Mouse (Mus musculus) liver, embryonic 13.5 days (tissue): ENCODE measurements around the gene Ttc5. TPM values are rescaled to one million over a fixed set of nuclear protein-coding genes. Genes with fewer than 3 reads are reported as not detected.

Experiments
- ATAC-seq: fragments of 200-750 bp; cut with Nextera tagmentation; 2 replicates; pipeline ENCODE4 v1.8.0; 2017; ENCODE audit warnings: low read depth, mild to moderate bottlenecking, moderate number of reproducible peaks, moderate library complexity
- DNase-seq: peaks from one replicate; pipeline ENCODE4 v3.0.0; 2022
- H3K27ac ChIP-seq: fragments of 300-500 bp; sonication (generic); 2 replicates; pipeline ENCODE4 v1.5.1; 2015; ENCODE audit warnings: moderate library complexity, mild to moderate bottlenecking, inconsistent platforms
- H3K27me3 ChIP-seq: fragments of 300-500 bp; sonication (generic); 2 replicates; pipeline ENCODE4 v1.6.1; 2015; ENCODE audit warnings: mild to moderate bottlenecking, inconsistent platforms
- H3K36me3 ChIP-seq: fragments of 300-500 bp; sonication (generic); 2 replicates; pipeline ENCODE4 v1.6.1; 2015; ENCODE audit warnings: mild to moderate bottlenecking, inconsistent platforms
- H3K4me1 ChIP-seq: fragments of 300-500 bp; sonication (generic); replicated peaks from 2 replicates; pipeline ENCODE4 v1.6.1; 2015; ENCODE audit warnings: inconsistent platforms
- H3K4me2 ChIP-seq: fragments of 300-500 bp; sonication (generic); 2 replicates; pipeline ENCODE4 v1.6.1; 2015; ENCODE audit warnings: inconsistent platforms, mild to moderate bottlenecking, moderate library complexity
- H3K4me3 ChIP-seq: fragments of 300-500 bp; sonication (generic); replicated peaks from 2 replicates; pipeline ENCODE4 v1.5.1; 2015; ENCODE audit warnings: mild to moderate bottlenecking, inconsistent platforms
- H3K9ac ChIP-seq: fragments of 300-500 bp; sonication (generic); 2 replicates; pipeline ENCODE4 v1.6.1; 2015; ENCODE audit warnings: mild to moderate bottlenecking, inconsistent platforms
- H3K9me3 ChIP-seq: fragments of 300-500 bp; sonication (generic); replicated peaks from 2 replicates; pipeline ENCODE4 v1.6.1; 2016; ENCODE audit warnings: inconsistent platforms
- WGBS: fragments of 180-500 bp; shearing (Covaris S2); methylation state at CpG from one replicate; pipeline ENCODE4 v1.1.7; 2015; ENCODE audit not compliant: insufficient replicate concordance; 5-methylcytosine and 5-hydroxymethylcytosine counted together
- polyA plus RNA-seq: library from polyadenylated mRNA; unstranded; fragments of >200 nt; fragmentation: Nextera tagmentation; extraction: Ambion mirVana; gene quantifications from 2 replicates; pipeline ENCODE4 v1.2.1, GENCODE M21; 2015

Ttc5 gene
- polyA plus RNA-seq, 1 experiment from 2014 or later, result 21.5 TPM

GRCm38 (mm10) chr14:50802843-50803562 lies 17.7 kb upstream of the Ttc5 start:
- Histone ChIP-seq H3K4me3 (no peak overlapping the region), H3K9me3 (no peaks in the 10 kb centered on the region), H3K27me3 (no peaks in the 10 kb centered on the region), H3K27ac (no peak overlapping the region), H3K9ac (no peak overlapping the region), H3K4me2 (no peak overlapping the region), H3K36me3 (no peaks in the 10 kb centered on the region), H3K4me1 (peaks cover 25% of the 10 kb centered on the region)
- no peak for ATAC-seq
- DNase-seq, result no peak
- 44% methylated on average over 4 of the region's 4 CpGs for WGBS

GRCm38 (mm10) chr14:50802441-50802840 lies 17.1 kb upstream of the Ttc5 start:
- Histone ChIP-seq H3K36me3 (no peaks in the 10 kb centered on the region), H3K9me3 (no peaks in the 10 kb centered on the region), H3K27me3 (no peaks in the 10 kb centered on the region), H3K4me1 (peaks cover 25% of the 10 kb centered on the region), H3K27ac (no peak overlapping the region), H3K9ac (no peak overlapping the region), H3K4me2 (no peak overlapping the region), H3K4me3 (no peak overlapping the region)
- WGBS, result 81% methylated on average over 6 of the region's 6 CpGs
- no peak for DNase-seq
- no peak for ATAC-seq

- no peak overlapping the region for H3K9ac ChIP-seq
- no peaks in the 10 kb centered on the region for H3K36me3 ChIP-seq
- no peaks in the 10 kb centered on the region for H3K9me3 ChIP-seq
- H3K27ac ChIP-seq, result no peak overlapping the region
- WGBS, result 6% methylated on average over 3 of the region's 3 CpGs
- peaks cover 17% of the 10 kb centered on the region for H3K4me1 ChIP-seq
- no peaks in the 10 kb centered on the region for H3K27me3 ChIP-seq
- no peak overlapping the region for H3K4me2 ChIP-seq
- no peak for ATAC-seq
- no peak overlapping the region for H3K4me3 ChIP-seq
- DNase-seq, result no peak
Measured at GRCm38 (mm10) chr14:50799502-50800259, 14.4 kb upstream of the Ttc5 start.

DNA sequence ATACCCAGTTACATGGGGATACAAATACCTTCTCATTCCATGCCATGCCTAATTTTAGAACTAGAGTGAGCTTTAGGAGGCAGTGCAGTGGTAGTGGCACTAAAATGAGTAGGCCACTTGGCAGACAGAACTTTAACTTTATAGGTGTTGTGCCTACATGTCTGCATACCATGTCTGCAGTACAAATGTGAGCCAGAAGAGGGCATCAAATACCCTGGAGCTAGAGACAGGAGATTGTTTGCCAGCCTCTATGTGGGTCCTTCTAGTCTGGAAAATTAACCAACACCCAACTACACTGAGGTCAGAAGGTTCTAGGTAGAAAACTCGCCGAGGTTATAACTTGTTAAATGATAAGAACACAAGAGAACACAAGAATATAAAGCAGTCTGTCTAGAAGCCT lies 13.2 kb upstream of the Ttc5 start:
- Histone ChIP-seq H3K9ac (no peak overlapping the region), H3K9me3 (no peaks in the 10 kb centered on the region), H3K4me3 (no peak overlapping the region), H3K36me3 (no peaks in the 10 kb centered on the region), H3K27ac (no peak overlapping the region), H3K27me3 (no peaks in the 10 kb centered on the region), H3K4me2 (no peak overlapping the region), H3K4me1 (peaks cover 14% of the 10 kb centered on the region)
- DNase-seq, result no peak
- WGBS, result 47% methylated on average over 2 of the region's 2 CpGs
- ATAC-seq, result no peak

DNA sequence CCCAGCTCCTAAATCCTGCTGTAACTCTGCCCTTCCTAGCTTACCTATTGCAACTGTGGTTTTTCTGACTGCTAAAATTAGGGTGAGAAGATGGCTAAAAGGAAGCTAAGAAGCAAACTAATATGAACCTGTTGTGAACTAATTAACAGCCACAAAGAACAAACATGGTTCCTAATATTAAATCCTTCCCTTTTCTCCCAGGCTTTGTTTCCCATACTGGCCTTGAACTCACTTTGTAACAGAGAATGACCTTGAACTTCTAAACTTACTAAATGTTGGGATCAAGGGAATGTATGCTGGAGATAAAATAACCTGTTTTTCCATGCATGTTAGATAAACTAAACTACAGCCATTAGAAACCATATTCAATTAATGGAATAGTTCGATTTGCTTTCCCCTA lies 11.1 kb upstream of the Ttc5 start:
- 58% methylated on average over 1 of the region's 1 CpGs for WGBS
- H3K9ac ChIP-seq, result no peak overlapping the region
- no peak overlapping the region for H3K4me3 ChIP-seq
- no peak overlapping the region for H3K4me2 ChIP-seq
- H3K9me3 ChIP-seq, result no peaks in the 10 kb centered on the region
- H3K27me3 ChIP-seq, result no peaks in the 10 kb centered on the region
- H3K36me3 ChIP-seq, result no peaks in the 10 kb centered on the region
- no peak overlapping the region for H3K27ac ChIP-seq
- H3K4me1 ChIP-seq, result no peaks in the 10 kb centered on the region
- ATAC-seq (no peak), DNase-seq (no peak)

DNA sequence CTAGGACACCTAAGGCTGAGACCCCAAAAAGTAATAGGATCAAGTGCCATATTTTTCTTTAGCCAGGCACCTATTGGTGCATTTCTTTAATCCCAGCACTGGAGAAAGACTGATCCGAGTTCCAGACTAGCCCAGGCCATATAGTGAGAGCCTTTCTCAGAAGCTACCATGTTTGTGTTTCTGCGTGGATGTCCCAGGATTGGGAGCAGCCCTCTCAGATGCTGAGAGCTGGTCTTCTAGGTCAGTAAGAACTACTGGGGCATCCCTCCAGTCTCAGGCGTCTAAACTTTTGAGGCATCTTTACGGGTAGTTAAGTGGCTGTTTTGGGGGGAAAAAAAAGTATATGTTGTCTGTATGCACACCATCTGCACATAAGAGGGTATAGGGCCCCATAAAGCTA lies 10.6 kb upstream of the Ttc5 start:
- no peak for ATAC-seq
- H3K27ac ChIP-seq, result no peak overlapping the region
- no peaks in the 10 kb centered on the region for H3K4me1 ChIP-seq
- 64% methylated on average over 4 of the region's 4 CpGs for WGBS
- H3K36me3 ChIP-seq, result no peaks in the 10 kb centered on the region
- no peak for DNase-seq
- no peak overlapping the region for H3K4me2 ChIP-seq
- H3K9ac ChIP-seq, result no peak overlapping the region
- no peaks in the 10 kb centered on the region for H3K9me3 ChIP-seq
- H3K4me3 ChIP-seq, result no peak overlapping the region
- no peaks in the 10 kb centered on the region for H3K27me3 ChIP-seq

GRCm38 (mm10) chr14:50795261-50795935 lies 10.1 kb upstream of the Ttc5 start:
- ATAC-seq (no peak), DNase-seq (peak; percentile 46)
- no peaks in the 10 kb centered on the region for H3K27me3 ChIP-seq
- no peak overlapping the region for H3K4me3 ChIP-seq
- H3K9ac ChIP-seq, result no peak overlapping the region
- H3K36me3 ChIP-seq, result no peaks in the 10 kb centered on the region
- no peaks in the 10 kb centered on the region for H3K9me3 ChIP-seq
- H3K4me1 ChIP-seq, result no peaks in the 10 kb centered on the region
- no peak overlapping the region for H3K4me2 ChIP-seq
- WGBS, result 84% methylated on average over 24 of the region's 24 CpGs
- H3K27ac ChIP-seq, result no peak overlapping the region

- Histone ChIP-seq H3K4me3 (no peak overlapping the region), H3K4me1 (peaks cover 11% of the 10 kb centered on the region), H3K9ac (no peak overlapping the region), H3K27me3 (no peaks in the 10 kb centered on the region), H3K27ac (no peak overlapping the region), H3K9me3 (no peaks in the 10 kb centered on the region), H3K36me3 (no peaks in the 10 kb centered on the region), H3K4me2 (no peak overlapping the region)
- WGBS, result 17% methylated on average over 2 of the region's 2 CpGs
- no peak for DNase-seq
- ATAC-seq, result no peak
Measured at GRCm38 (mm10) chr14:50788157-50788556, 2.8 kb upstream of the Ttc5 start.

- H3K9ac ChIP-seq, result peak overlapping the region; percentile 77
- DNase-seq (no peak), ATAC-seq (peak; percentile 55; the same call in 1 of the 2 replicates)
- H3K9me3 ChIP-seq, result no peaks in the 10 kb centered on the region
- H3K27me3 ChIP-seq, result no peaks in the 10 kb centered on the region
- peaks cover 13% of the 10 kb centered on the region for H3K4me1 ChIP-seq
- peak overlapping the region; percentile 70 for H3K4me2 ChIP-seq
- peak overlapping the region; percentile 83 for H3K4me3 ChIP-seq
- WGBS, result 15% methylated on average over 16 of the region's 16 CpGs
- peak overlapping the region; percentile 29; the same call in 1 of the 2 replicates for H3K27ac ChIP-seq
- peaks cover 10% of the 10 kb centered on the region for H3K36me3 ChIP-seq
Measured at GRCm38 (mm10) chr14:50784391-50785250, 698 bp downstream of the Ttc5 start.

DNA sequence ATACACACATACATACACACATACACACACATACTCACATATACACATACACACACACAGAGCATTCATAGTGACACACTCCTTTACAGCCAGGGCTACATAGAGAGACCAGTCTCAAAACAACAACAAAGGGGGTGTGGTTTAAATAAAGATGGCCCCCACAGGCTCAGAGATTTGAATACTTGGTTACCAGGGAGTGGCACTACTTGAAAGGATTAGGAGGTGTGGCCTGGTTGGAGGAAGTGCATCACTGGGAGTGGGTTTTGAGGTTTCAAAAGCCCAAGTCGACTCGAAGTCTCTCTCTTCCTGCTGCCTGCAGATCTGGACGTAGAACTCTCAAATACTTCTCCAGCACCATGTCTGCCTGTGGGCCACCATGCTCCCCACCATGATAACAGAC lies 3.2 kb downstream of the Ttc5 start:
- 70% methylated on average over 3 of the region's 3 CpGs for WGBS
- H3K4me3 ChIP-seq, result no peak overlapping the region
- H3K9ac ChIP-seq, result no peak overlapping the region
- no peak for DNase-seq
- peaks cover 13% of the 10 kb centered on the region for H3K4me1 ChIP-seq
- no peaks in the 10 kb centered on the region for H3K9me3 ChIP-seq
- ATAC-seq, result no peak
- H3K4me2 ChIP-seq, result no peak overlapping the region
- no peaks in the 10 kb centered on the region for H3K27me3 ChIP-seq
- H3K36me3 ChIP-seq, result peaks cover 21% of the 10 kb centered on the region
- H3K27ac ChIP-seq, result no peak overlapping the region

DNA sequence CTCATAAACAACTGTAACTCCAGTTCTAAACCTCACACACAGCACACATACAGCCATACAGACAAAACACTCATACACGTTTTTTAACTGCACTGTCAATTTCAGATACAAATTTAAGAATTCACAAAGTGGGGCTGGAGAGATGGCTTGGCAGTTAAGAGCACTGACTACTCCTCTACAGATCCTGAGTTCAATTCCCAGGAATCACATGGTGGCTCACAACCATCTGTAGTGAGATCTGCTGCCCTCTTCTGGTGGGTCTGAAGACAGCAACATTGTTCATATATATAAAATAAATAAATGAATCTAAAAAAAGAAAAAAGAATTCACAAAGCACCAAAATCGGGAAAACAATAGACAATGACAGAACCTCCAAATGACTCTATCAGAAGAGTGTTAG lies 14.0 kb downstream of the Ttc5 start:
- Histone ChIP-seq H3K36me3 (peaks cover 63% of the 10 kb centered on the region), H3K27ac (no peak overlapping the region), H3K9me3 (no peaks in the 10 kb centered on the region), H3K4me3 (no peak overlapping the region), H3K4me2 (no peak overlapping the region), H3K27me3 (no peaks in the 10 kb centered on the region), H3K9ac (no peak overlapping the region), H3K4me1 (no peaks in the 10 kb centered on the region)
- ATAC-seq, result no peak
- DNase-seq, result no peak
- 57% methylated on average over 2 of the region's 2 CpGs for WGBS
